Mouse (Mus musculus): ENCODE results near the gene Zfp513. TPM values are rescaled to one million over a fixed set of nuclear protein-coding genes. Genes with fewer than 3 reads are reported as not detected.

The Zfp513 gene
- total RNA-seq, 1 experiment, result 18.5 TPM

GRCm38 (mm10) chr5:31202933-31203332 lies 830 bp upstream of the Zfp513 start:
- Histone ChIP-seq H3K9me3 (ENCODE audit: control insufficient read depth, insufficient read depth, low read depth, low read length) (no peaks in the 10 kb centered on the region), H3K36me3 (ENCODE audit: control insufficient read depth, insufficient read depth, low read length, poor library complexity, severe bottlenecking) (peaks cover 51% of the 10 kb centered on the region), H3K27ac (ENCODE audit: insufficient read depth, low read depth, low read length, poor library complexity, severe bottlenecking) (peak overlapping the region; percentile 41; the same call in 1 of the 2 replicates), H3K4me1 (ENCODE audit: control insufficient read depth in 2 of 2, insufficient read depth in 2 of 2, low read length in 2 of 2, poor library complexity in 1 of 2) (peaks cover 3 to 5% of the 10 kb centered on the region in 2 experiments; a peak in 1 of 4 replicates), H3K9ac (ENCODE audit: insufficient read depth, low read depth, low read length, poor library complexity, severe bottlenecking) (peak overlapping the region; percentile 71), H3K4me3 (ENCODE audit: insufficient read depth in 1 of 2, low read depth in 1 of 2, low read length in 2 of 2, poor library complexity in 1 of 2, severe bottlenecking in 1 of 2) (peak overlapping the region; percentile 63 to 79)
- TF ChIP-seq ZNF384 (IDR thresholded peaks at IDR 0.05; ENCODE audit: low read depth, low read length) (no peak), CHD2 (IDR thresholded peaks at IDR 0.05; ENCODE audit: low read depth, low read length) (no peak), HCFC1 (IDR thresholded peaks at IDR 0.05; ENCODE audit: borderline replicate concordance, insufficient read depth, low read length) (no peak), MAFK (IDR thresholded peaks at IDR 0.05; ENCODE audit: insufficient read depth, low read depth, low read length) (no peak), ZC3H11A (IDR thresholded peaks at IDR 0.05; ENCODE audit: borderline replicate concordance, low read depth, low read length) (no peak)
- no peak for DNase-seq (ENCODE audit: low read depth, low spot score)
- in situ Hi-C loops (cut with MboI; ENCODE audit: low sequenced_read_pairs in 2 of 2, unreplicated experiment in 2 of 2), result no loop called here

- Histone ChIP-seq H3K27ac (ENCODE audit: insufficient read depth, low read depth, low read length, poor library complexity, severe bottlenecking) (peak overlapping the region; percentile 87), H3K4me1 (ENCODE audit: control insufficient read depth in 2 of 2, insufficient read depth in 2 of 2, low read length in 2 of 2, poor library complexity in 1 of 2) (peaks cover 3 to 5% of the 10 kb centered on the region in 2 experiments; a peak in 1 of 4 replicates), H3K4me3 (ENCODE audit: insufficient read depth in 1 of 2, low read depth in 1 of 2, low read length in 2 of 2, poor library complexity in 1 of 2, severe bottlenecking in 1 of 2) (peak overlapping the region; percentile 75 to 92), H3K9ac (ENCODE audit: insufficient read depth, low read depth, low read length, poor library complexity, severe bottlenecking) (peak overlapping the region; percentile 95), H3K36me3 (ENCODE audit: control insufficient read depth, insufficient read depth, low read length, poor library complexity, severe bottlenecking) (peaks cover 62% of the 10 kb centered on the region), H3K9me3 (ENCODE audit: control insufficient read depth, insufficient read depth, low read depth, low read length) (no peaks in the 10 kb centered on the region)
- DNase-seq (ENCODE audit: low read depth, low spot score), result no peak
- in situ Hi-C loops (cut with MboI; ENCODE audit: low sequenced_read_pairs in 2 of 2, unreplicated experiment in 2 of 2), result no loop called here
- no peak for TF ChIP-seq ZC3H11A (IDR thresholded peaks at IDR 0.05; ENCODE audit: borderline replicate concordance, low read depth, low read length)
- TF ChIP-seq CHD2 (IDR thresholded peaks at IDR 0.05; ENCODE audit: low read depth, low read length), result no peak
- no peak for TF ChIP-seq HCFC1 (IDR thresholded peaks at IDR 0.05; ENCODE audit: borderline replicate concordance, insufficient read depth, low read length)
- TF ChIP-seq MAFK (IDR thresholded peaks at IDR 0.05; ENCODE audit: insufficient read depth, low read depth, low read length), result no peak
- no peak for TF ChIP-seq ZNF384 (IDR thresholded peaks at IDR 0.05; ENCODE audit: low read depth, low read length)
These were observed 911 bp downstream of the Zfp513 start for GRCm38 (mm10) chr5:31201042-31201741.

- H3K36me3 ChIP-seq (ENCODE audit: control insufficient read depth, insufficient read depth, low read length, poor library complexity, severe bottlenecking), result peaks cover 63% of the 10 kb centered on the region
- no peak overlapping the region for H3K27ac ChIP-seq (ENCODE audit: insufficient read depth, low read depth, low read length, poor library complexity, severe bottlenecking)
- peaks cover 3 to 8% of the 10 kb centered on the region in 2 experiments; a peak in 2 of 4 replicates for H3K4me1 ChIP-seq (ENCODE audit: control insufficient read depth in 2 of 2, insufficient read depth in 2 of 2, low read length in 2 of 2, poor library complexity in 1 of 2)
- no peaks in the 10 kb centered on the region for H3K9me3 ChIP-seq (ENCODE audit: control insufficient read depth, insufficient read depth, low read depth, low read length)
- no peak for TF ChIP-seq ZC3H11A (IDR thresholded peaks at IDR 0.05; ENCODE audit: borderline replicate concordance, low read depth, low read length)
- TF ChIP-seq ZNF384 (IDR thresholded peaks at IDR 0.05; ENCODE audit: low read depth, low read length), result no peak
- TF ChIP-seq HCFC1 (IDR thresholded peaks at IDR 0.05; ENCODE audit: borderline replicate concordance, insufficient read depth, low read length), result no peak
- no peak for TF ChIP-seq CHD2 (IDR thresholded peaks at IDR 0.05; ENCODE audit: low read depth, low read length)
- TF ChIP-seq MAFK (IDR thresholded peaks at IDR 0.05; ENCODE audit: insufficient read depth, low read depth, low read length), result no peak
- in situ Hi-C loops (cut with MboI; ENCODE audit: low sequenced_read_pairs in 2 of 2, unreplicated experiment in 2 of 2), result no loop called here
- H3K4me3 ChIP-seq (ENCODE audit: insufficient read depth in 1 of 2, low read depth in 1 of 2, low read length in 2 of 2, poor library complexity in 1 of 2, severe bottlenecking in 1 of 2), result peak overlapping the region in 1 of 2 experiments; percentile 25; a peak in 3 of 4 replicates
- no peak for DNase-seq (ENCODE audit: low read depth, low spot score)
- H3K9ac ChIP-seq (ENCODE audit: insufficient read depth, low read depth, low read length, poor library complexity, severe bottlenecking), result peak overlapping the region; percentile 19
These were observed 1.8 kb downstream of the Zfp513 start for GRCm38 (mm10) chr5:31200327-31200768.

- no peak for DNase-seq (ENCODE audit: low read depth, low spot score)
- Histone ChIP-seq H3K4me1 (ENCODE audit: control insufficient read depth in 2 of 2, insufficient read depth in 2 of 2, low read length in 2 of 2, poor library complexity in 1 of 2) (peaks cover 5 to 9% of the 10 kb centered on the region in 2 experiments), H3K36me3 (ENCODE audit: control insufficient read depth, insufficient read depth, low read length, poor library complexity, severe bottlenecking) (peaks cover 62% of the 10 kb centered on the region), H3K4me3 (ENCODE audit: insufficient read depth in 1 of 2, low read depth in 1 of 2, low read length in 2 of 2, poor library complexity in 1 of 2, severe bottlenecking in 1 of 2) (peak overlapping the region in 1 of 2 experiments; percentile 25; a peak in 2 of 4 replicates), H3K9ac (ENCODE audit: insufficient read depth, low read depth, low read length, poor library complexity, severe bottlenecking) (peak overlapping the region; percentile 19; the same call in 1 of the 2 replicates), H3K9me3 (ENCODE audit: control insufficient read depth, insufficient read depth, low read depth, low read length) (no peaks in the 10 kb centered on the region), H3K27ac (ENCODE audit: insufficient read depth, low read depth, low read length, poor library complexity, severe bottlenecking) (no peak overlapping the region)
- TF ChIP-seq CHD2 (IDR thresholded peaks at IDR 0.05; ENCODE audit: low read depth, low read length), result no peak
- no peak for TF ChIP-seq ZC3H11A (IDR thresholded peaks at IDR 0.05; ENCODE audit: borderline replicate concordance, low read depth, low read length)
- in situ Hi-C loops (cut with MboI; ENCODE audit: low sequenced_read_pairs in 2 of 2, unreplicated experiment in 2 of 2), result no loop called here
These were observed 2.2 kb downstream of the Zfp513 start for GRCm38 (mm10) chr5:31199893-31200292.
